Mouse (Mus musculus): ENCODE measurements around the gene Qser1. TPM values are rescaled to one million over a fixed set of nuclear protein-coding genes. Genes with fewer than 3 reads are reported as not detected.

Gene Qser1
- polyA plus RNA-seq, 1 experiment from 2014 or later: 3.3 TPM

GRCm38 (mm10) chr2:104855732-104856131 is 39.2 kb upstream of the Qser1 start:
- TF ChIP-seq CTCF (IDR thresholded peaks at IDR 0.05) (no peak), EP300 (IDR thresholded peaks at IDR 0.05) (no peak)
- Histone ChIP-seq H3K9me3 (ENCODE audit: low read length) (no peaks in the 10 kb centered on the region), H3K9ac (replicated peaks; ENCODE audit: low read depth) (no peak overlapping the region), H3K27me3 (replicated peaks; ENCODE audit: insufficient read depth, low read length) (no peaks in the 10 kb centered on the region; the same call in 1 of the 2 replicates), H3K4me2 (replicated peaks; ENCODE audit: low read depth, low read length) (no peak overlapping the region), H3K4me3 (ENCODE audit: low read depth, low read length) (no peak overlapping the region), H3K4me1 (ENCODE audit: insufficient read depth, low read depth, low read length) (no peaks in the 10 kb centered on the region), H3K27ac (ENCODE audit: low read length) (no peak overlapping the region), H3K36me3 (ENCODE audit: insufficient read depth, low read length) (no peaks in the 10 kb centered on the region)
- DNase-seq (ENCODE audit: low spot score) (no peak), ATAC-seq (no peak)
- WGBS: 39% methylated on average over 3 of the region's 3 CpGs

GRCm38 (mm10) chr2:104854836-104855235 is 38.3 kb upstream of the Qser1 start:
- WGBS: 68% methylated on average over 1 of the region's 1 CpGs
- TF ChIP-seq CTCF (IDR thresholded peaks at IDR 0.05) (no peak), EP300 (IDR thresholded peaks at IDR 0.05) (no peak)

GRCm38 (mm10) chr2:104852546-104852945 is 36.0 kb upstream of the Qser1 start:
- Histone ChIP-seq H3K4me1 (ENCODE audit: insufficient read depth, low read depth, low read length) (no peaks in the 10 kb centered on the region), H3K36me3 (ENCODE audit: insufficient read depth, low read length) (no peaks in the 10 kb centered on the region), H3K4me3 (ENCODE audit: low read depth, low read length) (no peak overlapping the region), H3K4me2 (replicated peaks; ENCODE audit: low read depth, low read length) (no peak overlapping the region), H3K27ac (ENCODE audit: low read length) (no peak overlapping the region), H3K9me3 (ENCODE audit: low read length) (no peaks in the 10 kb centered on the region), H3K27me3 (replicated peaks; ENCODE audit: insufficient read depth, low read length) (no peaks in the 10 kb centered on the region; the same call in 1 of the 2 replicates), H3K9ac (replicated peaks; ENCODE audit: low read depth) (no peak overlapping the region)
- ATAC-seq (no peak), DNase-seq (ENCODE audit: low spot score) (no peak)
- no peak for TF ChIP-seq CTCF (IDR thresholded peaks at IDR 0.05)
- no peak for TF ChIP-seq EP300 (IDR thresholded peaks at IDR 0.05)
- WGBS: 89% methylated on average over 7 of the region's 7 CpGs

More at GRCm38 (mm10) chr2:104854836-104855235, 38.3 kb upstream of the Qser1 start:
- H3K27me3 ChIP-seq (replicated peaks; ENCODE audit: insufficient read depth, low read length): no peaks in the 10 kb centered on the region; the same call in 1 of the 2 replicates
- ATAC-seq (no peak), DNase-seq (ENCODE audit: low spot score) (no peak)
- no peak overlapping the region for H3K9ac ChIP-seq (replicated peaks; ENCODE audit: low read depth)
- no peak overlapping the region for H3K27ac ChIP-seq (ENCODE audit: low read length)
- no peaks in the 10 kb centered on the region for H3K9me3 ChIP-seq (ENCODE audit: low read length)
- no peaks in the 10 kb centered on the region for H3K4me1 ChIP-seq (ENCODE audit: insufficient read depth, low read depth, low read length)
- no peak overlapping the region for H3K4me3 ChIP-seq (ENCODE audit: low read depth, low read length)
- no peaks in the 10 kb centered on the region for H3K36me3 ChIP-seq (ENCODE audit: insufficient read depth, low read length)
- no peak overlapping the region for H3K4me2 ChIP-seq (replicated peaks; ENCODE audit: low read depth, low read length)

GRCm38 (mm10) chr2:104851686-104852085 is 35.1 kb upstream of the Qser1 start:
- Histone ChIP-seq H3K36me3 (ENCODE audit: insufficient read depth, low read length) (no peaks in the 10 kb centered on the region), H3K4me1 (ENCODE audit: insufficient read depth, low read depth, low read length) (no peaks in the 10 kb centered on the region), H3K27me3 (replicated peaks; ENCODE audit: insufficient read depth, low read length) (no peaks in the 10 kb centered on the region; the same call in 1 of the 2 replicates), H3K4me3 (ENCODE audit: low read depth, low read length) (no peak overlapping the region), H3K9ac (replicated peaks; ENCODE audit: low read depth) (no peak overlapping the region), H3K9me3 (ENCODE audit: low read length) (no peaks in the 10 kb centered on the region), H3K4me2 (replicated peaks; ENCODE audit: low read depth, low read length) (no peak overlapping the region), H3K27ac (ENCODE audit: low read length) (no peak overlapping the region)
- TF ChIP-seq CTCF (IDR thresholded peaks at IDR 0.05): no peak
- TF ChIP-seq EP300 (IDR thresholded peaks at IDR 0.05): no peak
- 30% methylated on average over 5 of the region's 5 CpGs for WGBS
- ATAC-seq (no peak), DNase-seq (ENCODE audit: low spot score) (no peak)

DNA sequence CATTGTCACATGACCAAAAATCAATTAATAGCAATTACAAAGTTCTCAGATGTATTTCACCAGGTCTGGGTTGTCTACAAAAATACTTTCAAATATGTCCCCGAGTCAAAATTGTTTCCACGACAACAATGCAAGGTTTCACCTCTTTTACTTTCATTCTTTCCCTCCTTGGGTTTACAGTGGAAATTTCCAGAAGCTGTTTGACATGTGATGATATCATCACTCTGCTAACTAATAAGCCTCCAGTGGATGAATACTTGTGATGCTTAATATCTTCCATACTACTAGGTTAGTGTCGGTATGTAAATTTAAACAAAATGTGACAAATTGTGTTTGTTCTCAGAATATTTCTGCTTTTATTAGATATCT is 33.4 kb upstream of the Qser1 start:
- Histone ChIP-seq H3K9me3 (ENCODE audit: low read length) (no peaks in the 10 kb centered on the region), H3K9ac (replicated peaks; ENCODE audit: low read depth) (no peak overlapping the region), H3K27ac (ENCODE audit: low read length) (no peak overlapping the region), H3K27me3 (replicated peaks; ENCODE audit: insufficient read depth, low read length) (no peaks in the 10 kb centered on the region; the same call in 1 of the 2 replicates), H3K4me2 (replicated peaks; ENCODE audit: low read depth, low read length) (peak overlapping the region; percentile 93), H3K4me1 (ENCODE audit: insufficient read depth, low read depth, low read length) (no peaks in the 10 kb centered on the region), H3K4me3 (ENCODE audit: low read depth, low read length) (peak overlapping the region; percentile 46), H3K36me3 (ENCODE audit: insufficient read depth, low read length) (no peaks in the 10 kb centered on the region)
- WGBS: 50% methylated on average over 3 of the region's 3 CpGs
- TF ChIP-seq EP300 (IDR thresholded peaks at IDR 0.05) (no peak), CTCF (IDR thresholded peaks at IDR 0.05) (no peak)
- ATAC-seq (no peak), DNase-seq (ENCODE audit: low spot score) (peak; percentile 42)

DNA sequence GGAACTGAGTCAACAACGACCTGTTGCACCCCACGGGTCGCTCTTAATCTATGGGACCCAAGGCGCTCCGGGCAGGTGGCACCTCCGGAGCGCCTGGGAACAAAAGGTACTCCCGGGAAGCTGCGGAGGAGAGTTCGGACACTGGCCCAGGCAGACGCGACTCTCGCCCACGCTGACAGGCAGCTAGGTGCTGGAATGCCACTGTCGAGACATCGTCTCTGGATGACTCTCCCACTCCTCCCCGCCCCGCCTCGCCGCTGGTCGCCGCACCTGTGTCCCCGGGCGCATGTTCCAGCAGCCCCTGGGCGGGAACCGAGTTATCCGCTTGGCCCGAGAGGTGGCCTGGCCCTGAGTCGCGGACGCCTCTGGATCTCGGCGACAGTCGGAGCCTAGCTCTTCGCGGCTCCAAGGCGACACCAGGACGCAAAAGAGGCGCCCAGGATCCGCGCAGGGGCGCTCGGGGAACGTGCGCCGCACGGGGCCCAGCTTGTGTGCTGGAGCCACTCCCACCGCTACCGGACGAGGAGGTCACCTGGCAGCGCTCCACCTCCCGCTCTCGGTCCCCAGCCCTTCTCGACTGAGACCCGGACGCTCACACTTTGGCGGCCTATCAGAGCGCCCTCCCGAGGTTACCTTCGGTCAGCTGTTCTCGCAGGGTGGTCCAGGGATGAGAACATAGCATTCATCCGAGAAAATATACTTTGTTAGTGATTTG is 32.9 kb upstream of the Qser1 start, which contains the start of gene Prrg4:
Gene Prrg4, minus strand, starts transcription at position 601 of the 715 bp plus-strand sequence.
- Histone ChIP-seq H3K4me2 (replicated peaks; ENCODE audit: low read depth, low read length) (peak within 1 kb of the TSS; percentile 93), H3K27me3 (replicated peaks; ENCODE audit: insufficient read depth, low read length) (no peaks in the 10 kb centered on the region; the same call in 1 of the 2 replicates), H3K4me1 (ENCODE audit: insufficient read depth, low read depth, low read length) (no peaks in the 10 kb centered on the region), H3K36me3 (ENCODE audit: insufficient read depth, low read length) (no peaks in the 10 kb centered on the region), H3K27ac (ENCODE audit: low read length) (peak within 1 kb of the TSS; percentile 2; the same call in 1 of the 2 replicates), H3K4me3 (ENCODE audit: low read depth, low read length) (peak within 1 kb of the TSS; percentile 46), H3K9me3 (ENCODE audit: low read length) (no peaks in the 10 kb centered on the region), H3K9ac (replicated peaks; ENCODE audit: low read depth) (no peak within 1 kb of the TSS)
- ATAC-seq: peak; percentile 92
- DNase-seq (ENCODE audit: low spot score): peak; percentile 77
- WGBS: under 1% methylated on average over 49 of the region's 62 CpGs
- no peak for TF ChIP-seq EP300 (IDR thresholded peaks at IDR 0.05)
- peak; percentile 30 for TF ChIP-seq CTCF (IDR thresholded peaks at IDR 0.05)
